Mouse (Mus musculus) MEL (cell line): ENCODE data around the gene Vps18. TPM values are rescaled to one million over a fixed set of nuclear protein-coding genes. Genes with fewer than 3 reads are reported as not detected.

Source experiments
- DNase-seq: peaks from one replicate; pipeline ENCODE4 v3.0.0; 2011; ENCODE audit warnings: low read depth, low spot score
- H3K27ac ChIP-seq: 2 replicates; pipeline ENCODE4 v1.5.1; 2012; ENCODE audit warnings: low read depth, mild to moderate bottlenecking, control low read depth, low read length, moderate library complexity; ENCODE audit not compliant: control insufficient read depth
- H3K27me3 ChIP-seq, 2 experiments: fragments of 150-350 bp in 1 of 2; sonication (generic) in 1 of 2; 2 replicates each; pipeline ENCODE4 v1.6.1; 2012; ENCODE audit warnings: low read length in 2 of 2, mild to moderate bottlenecking in 2 of 2, improper control_type of control experiment in 1 of 2, moderate library complexity in 1 of 2; ENCODE audit not compliant: insufficient read depth in 2 of 2, control insufficient read depth in 1 of 2
- H3K36me3 ChIP-seq, 2 experiments: 2 replicates each; pipeline ENCODE4 v1.6.1; 2012 to 2014; ENCODE audit warnings: low read length in 2 of 2, improper control_type of control experiment in 1 of 2, inconsistent platforms in 1 of 2, mild to moderate bottlenecking in 1 of 2; ENCODE audit not compliant: insufficient read depth in 2 of 2, control insufficient read depth in 1 of 2
- H3K4me1 ChIP-seq, 2 experiments: fragments of 150-350 bp in 1 of 2; sonication (generic) in 1 of 2; 2 replicates each; pipeline ENCODE4 v1.6.1; 2012; ENCODE audit warnings: low read length in 2 of 2, improper control_type of control experiment in 1 of 2, mild to moderate bottlenecking in 1 of 2; ENCODE audit not compliant: insufficient read depth in 2 of 2, control insufficient read depth in 1 of 2
- H3K4me3 ChIP-seq, 2 experiments: fragments of 150-350 bp in 1 of 2; sonication (generic) in 1 of 2; 2 replicates each; pipeline ENCODE4 v1.5.1; 2012; ENCODE audit warnings: low read depth in 2 of 2, low read length in 2 of 2, mild to moderate bottlenecking in 2 of 2, moderate library complexity in 2 of 2, control low read depth in 1 of 2, improper control_type of control experiment in 1 of 2; ENCODE audit not compliant: control insufficient read depth in 1 of 2, insufficient read depth in 1 of 2
- H3K79me2 ChIP-seq: 2 replicates; pipeline ENCODE4 v1.6.1; 2012; ENCODE audit warnings: mild to moderate bottlenecking, low read length, moderate library complexity; ENCODE audit not compliant: control insufficient read depth, poor library complexity, insufficient read depth
- H3K9ac ChIP-seq: 2 replicates; pipeline ENCODE4 v1.6.1; 2012; ENCODE audit warnings: low read depth, mild to moderate bottlenecking, control low read depth, low read length, moderate library complexity; ENCODE audit not compliant: control insufficient read depth, poor library complexity, severe bottlenecking
- H3K9me3 ChIP-seq: fragments of 150-350 bp; sonication (generic); replicated peaks from 2 replicates; pipeline ENCODE4 v1.6.1; 2012; ENCODE audit warnings: mild to moderate bottlenecking, low read length, improper control_type of control experiment, moderate library complexity; ENCODE audit not compliant: insufficient read depth
- BHLHE40 ChIP-seq: IDR thresholded peaks from 2 replicates; pipeline ENCODE4 v1.6.1; 2012; ENCODE audit warnings: low read depth, mild to moderate bottlenecking, inconsistent platforms, low read length, improper control_type of control experiment, borderline replicate concordance
- CHD2 ChIP-seq: IDR thresholded peaks from 2 replicates; pipeline ENCODE4 v1.6.1; 2011; ENCODE audit warnings: low read length, improper control_type of control experiment
- E2F4 ChIP-seq: IDR thresholded peaks from 2 replicates; pipeline ENCODE4 v1.6.1; 2011; ENCODE audit warnings: low read depth, low read length, improper control_type of control experiment, borderline replicate concordance
- GATA1 ChIP-seq: IDR thresholded peaks from 2 replicates; pipeline ENCODE4 v1.6.1; 2011; ENCODE audit warnings: low read depth, low read length, improper control_type of control experiment
- HCFC1 ChIP-seq: IDR thresholded peaks from 2 replicates; pipeline ENCODE4 v1.6.1; 2012; ENCODE audit warnings: low read depth, mild to moderate bottlenecking, inconsistent platforms, low read length, improper control_type of control experiment, moderate library complexity
- KAT2A ChIP-seq: conservative IDR thresholded peaks from 2 replicates; pipeline ENCODE4 v1.6.1; 2012; ENCODE audit warnings: low read depth, low read length, improper control_type of control experiment, inconsistent platforms
- MAX ChIP-seq: IDR thresholded peaks from 2 replicates; pipeline ENCODE4 v1.6.1; 2011; ENCODE audit warnings: low read length, improper control_type of control experiment
- MAZ ChIP-seq: IDR thresholded peaks from 2 replicates; pipeline ENCODE4 v1.6.1; 2012; ENCODE audit warnings: low read depth, mild to moderate bottlenecking, inconsistent platforms, low read length, improper control_type of control experiment
- MYB ChIP-seq: IDR thresholded peaks from 2 replicates; pipeline ENCODE4 v1.6.1; 2011; ENCODE audit warnings: mild to moderate bottlenecking, low read depth, low read length, improper control_type of control experiment
- NRF1 ChIP-seq: IDR thresholded peaks from 2 replicates; pipeline ENCODE4 v1.6.1; 2014; ENCODE audit warnings: low read depth, mild to moderate bottlenecking, inconsistent platforms, low read length, improper control_type of control experiment, moderate library complexity; ENCODE audit not compliant: poor library complexity, insufficient read depth, severe bottlenecking
- POLR2AphosphoS2 ChIP-seq: IDR thresholded peaks from 2 replicates; pipeline ENCODE4 v1.6.1; 2011; ENCODE audit warnings: low read length, improper control_type of control experiment
- RCOR1 ChIP-seq: IDR thresholded peaks from 2 replicates; pipeline ENCODE4 v1.6.1; 2012; ENCODE audit warnings: low read depth, mild to moderate bottlenecking, inconsistent platforms, low read length, improper control_type of control experiment
- SMC3 ChIP-seq: IDR thresholded peaks from 2 replicates; pipeline ENCODE4 v1.6.1; 2011; ENCODE audit warnings: low read depth, low read length, improper control_type of control experiment
- TAL1 ChIP-seq: IDR thresholded peaks from 2 replicates; pipeline ENCODE4 v1.6.1; 2012; ENCODE audit warnings: mild to moderate bottlenecking, inconsistent platforms, low read length, moderate library complexity, mixed read lengths
- TBP ChIP-seq: IDR thresholded peaks from 2 replicates; pipeline ENCODE4 v1.8.0; 2011; ENCODE audit warnings: low read depth, low read length, improper control_type of control experiment
- UBTF ChIP-seq: IDR thresholded peaks from 2 replicates; pipeline ENCODE4 v1.6.1; 2012; ENCODE audit warnings: low read depth, mild to moderate bottlenecking, inconsistent platforms, low read length, improper control_type of control experiment, moderate library complexity, borderline replicate concordance; ENCODE audit not compliant: insufficient read depth
- USF1 ChIP-seq: IDR thresholded peaks from 2 replicates; pipeline ENCODE4 v1.6.1; 2014; ENCODE audit warnings: low read depth, mild to moderate bottlenecking, inconsistent platforms, low read length, improper control_type of control experiment, moderate library complexity
- polyA plus RNA-seq, 2 experiments: library from polyadenylated mRNA; stranded (reverse) in 1 of 2; unstranded in 1 of 2; fragments of >175 nt in 1 of 2; fragments of >200 nt in 1 of 2; gene quantifications; 2 replicates each; pipeline versions ENCODE4 v1.2.1 to v1.2.4; 2012; ENCODE audit warnings: low replicate concordance in 2 of 2, low read depth in 1 of 2; ENCODE audit not compliant: insufficient read length in 2 of 2, insufficient read depth in 1 of 2, missing spikeins in 1 of 2
- total RNA-seq: library from RNA; depleted of rRNA; stranded (reverse); fragments of 300-350 nt; gene quantifications from 2 replicates; pipeline ENCODE4 v1.2.3, GENCODE M21; 2012

The Vps18 gene
- total and polyA plus RNA-seq, 3 experiments: 28.0 to 30.4 TPM; not detected in 1

- Histone ChIP-seq H3K9me3 (no peaks in the 10 kb centered on the region), H3K4me3 (no peak overlapping the region), H3K79me2 (no peaks in the 10 kb centered on the region), H3K27me3 (no peaks in the 10 kb centered on the region; a peak in 1 of 4 replicates), H3K4me1 (peaks cover 3 to 18% of the 10 kb centered on the region in 2 experiments; a peak in 3 of 4 replicates), H3K27ac (no peak overlapping the region), H3K36me3 (peaks cover 0 to 8% of the 10 kb centered on the region in 2 experiments; a peak in 2 of 4 replicates), H3K9ac (no peak overlapping the region)
- TF ChIP-seq GATA1 (peak; percentile 57), RCOR1 (0 out of 2 replicates have a peak, but pooled peaks have one; percentile 5), HCFC1 (no peak)
- peak; percentile 60 for DNase-seq
These were observed 47.7 kb upstream of the Vps18 start for GRCm38 (mm10) chr2:119240819-119241186.

DNA sequence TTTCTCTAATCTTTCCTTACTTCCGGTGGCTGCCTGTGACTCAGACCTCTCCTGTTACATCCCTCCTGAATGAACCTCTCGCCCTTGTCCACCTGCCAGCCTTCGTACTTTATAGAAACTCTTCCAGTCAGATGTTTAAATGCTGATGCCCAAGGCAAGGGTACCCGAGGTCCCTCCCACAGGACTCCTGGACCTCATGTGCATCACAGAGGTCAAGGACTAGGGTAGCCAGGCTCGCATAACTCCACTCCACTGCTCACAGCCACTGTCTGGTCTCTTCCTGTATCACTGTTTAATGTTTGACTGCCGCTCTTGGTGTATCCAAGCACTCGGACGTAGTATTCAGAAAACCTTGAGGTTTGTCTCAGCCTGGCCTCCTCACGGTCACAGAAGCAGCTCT lies 46.0 kb upstream of the Vps18 start:
- no peaks in the 10 kb centered on the region for H3K9me3 ChIP-seq
- no peak overlapping the region for H3K27ac ChIP-seq
- DNase-seq: peak; percentile 22
- H3K27me3 ChIP-seq: no peaks in the 10 kb centered on the region
- no peak overlapping the region for H3K4me3 ChIP-seq
- no peaks in the 10 kb centered on the region for H3K79me2 ChIP-seq
- no peak overlapping the region for H3K9ac ChIP-seq
- TF ChIP-seq SMC3: no peak
- TF ChIP-seq, all 39 proteins: peak for 0
- Histone ChIP-seq H3K4me1 (peaks cover 3 to 18% of the 10 kb centered on the region in 2 experiments; a peak in 3 of 4 replicates), H3K36me3 (peaks cover 0 to 8% of the 10 kb centered on the region in 2 experiments; a peak in 2 of 4 replicates)

- DNase-seq: no peak
These were observed 43.3 kb upstream of the Vps18 start for GRCm38 (mm10) chr2:119245246-119245645.

GRCm38 (mm10) chr2:119247904-119248303 lies 40.6 kb upstream of the Vps18 start:
- no peak overlapping the region for H3K9ac ChIP-seq

More at GRCm38 (mm10) chr2:119245246-119245645, 43.3 kb upstream of the Vps18 start:
- H3K4me3 ChIP-seq: no peak overlapping the region
- H3K79me2 ChIP-seq: no peaks in the 10 kb centered on the region
- TF ChIP-seq KAT2A: no peak
- TF ChIP-seq UBTF: no peak
- no peak for TF ChIP-seq USF1
- TF ChIP-seq E2F4: no peak
- no peak for TF ChIP-seq MAX
- no peak for TF ChIP-seq NRF1
- no peak for TF ChIP-seq CHD2
- H3K9ac ChIP-seq: no peak overlapping the region
- H3K9me3 ChIP-seq: no peaks in the 10 kb centered on the region
- peaks cover 0 to 6% of the 10 kb centered on the region in 2 experiments; a peak in 2 of 4 replicates for H3K36me3 ChIP-seq
- no peaks in the 10 kb centered on the region for H3K27me3 ChIP-seq
- peaks cover 3 to 13% of the 10 kb centered on the region in 2 experiments; a peak in 3 of 4 replicates for H3K4me1 ChIP-seq
- no peak overlapping the region for H3K27ac ChIP-seq

More at GRCm38 (mm10) chr2:119247904-119248303, 40.6 kb upstream of the Vps18 start:
- H3K4me1 ChIP-seq: peaks cover 0 to 9% of the 10 kb centered on the region in 2 experiments; a peak in 2 of 4 replicates
- peaks cover 0 to 4% of the 10 kb centered on the region in 2 experiments; a peak in 2 of 4 replicates for H3K36me3 ChIP-seq
- H3K9me3 ChIP-seq: no peaks in the 10 kb centered on the region
- no peaks in the 10 kb centered on the region for H3K27me3 ChIP-seq
- no peak for DNase-seq
- no peak overlapping the region for H3K4me3 ChIP-seq
- no peaks in the 10 kb centered on the region for H3K79me2 ChIP-seq
- H3K27ac ChIP-seq: no peak overlapping the region
- TF ChIP-seq BHLHE40 (no peak), POLR2AphosphoS2 (no peak), SMC3 (no peak), TAL1 (no peak), MAZ (no peak), MYB (no peak), TBP (no peak), NRF1 (no peak), RCOR1 (no peak)
